Mouse (Mus musculus) embryonic fibroblast, embryonic 13.5 days (primary cell): ENCODE data around the gene Gipr.

Experiments
- CTCF ChIP-seq: IDR thresholded peaks from 2 replicates; pipeline ENCODE4 v1.5.1; 2011; ENCODE audit warnings: mild to moderate bottlenecking, control low read depth, low read length, moderate library complexity, borderline replicate concordance; ENCODE audit not compliant: insufficient read depth
- POLR2A ChIP-seq: IDR thresholded peaks from 2 replicates; pipeline ENCODE4 v1.6.1; 2011; ENCODE audit warnings: low read depth, mild to moderate bottlenecking, control low read depth, low read length, moderate library complexity

GRCm38 (mm10) chr7:19171831-19172230 is 5.9 kb upstream of the Gipr start:
- TF ChIP-seq CTCF (no peak), POLR2A (no peak)
